In the genomic region with DNA sequence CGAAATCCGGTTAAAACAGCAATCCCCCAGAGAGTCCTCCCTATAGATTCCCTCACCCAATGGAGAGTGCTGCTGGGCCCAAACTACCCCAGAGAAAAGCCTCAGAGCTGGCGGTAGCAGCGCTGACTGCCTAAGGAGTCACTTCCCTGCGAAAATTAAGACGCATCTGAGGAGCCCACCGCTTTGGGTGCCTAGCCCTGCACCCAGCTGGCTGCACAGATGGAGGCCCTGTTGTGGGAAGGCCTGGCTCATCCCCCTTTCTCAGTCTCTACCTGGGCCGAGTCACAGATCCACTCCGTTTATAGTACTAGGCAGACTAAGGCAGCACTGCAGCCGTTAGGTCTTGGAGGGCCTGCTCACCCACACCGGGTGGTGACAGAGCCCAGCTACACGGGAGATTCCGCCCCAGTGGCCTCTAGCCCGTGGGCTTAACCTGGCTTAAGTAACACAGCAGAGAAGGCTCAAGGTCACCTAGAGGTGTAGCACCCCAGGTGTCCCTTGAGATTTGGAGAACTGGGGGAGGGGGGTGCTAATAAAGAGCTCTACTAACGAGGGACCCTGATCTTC, we compare ENCODE assay signal across 11 mouse cellular contexts. TPM values are rescaled to one million over a fixed set of nuclear protein-coding genes. Genes with fewer than 3 reads are reported as not detected.
DNase-seq lines count a peak whose midpoint lies in the region; ATAC-seq and TF ChIP-seq lines count a peak whose summit lies in the region.
"Had no signal": no experiment of that assay in that cellular context is flagged by ENCODE, and none has a peak within 500 bp of the region (broad histone marks: within the 10 kb centered on the region; RNA-seq: fewer than 3 reads in every experiment).

No protein-coding gene starts in this region.

- H3K4me1 ChIP-seq in liver, embryonic 12.5 days, result peaks cover 15% of the 10 kb centered on the region; the same call in 1 of the 2 replicates
- H3K4me1 ChIP-seq in liver, postnatal 0 days (ENCODE audit: insufficient read depth), result peaks cover 2% of the 10 kb centered on the region; the same call in 1 of the 2 replicates
- H3K4me1 ChIP-seq in forebrain, embryonic 15.5 days, result peaks cover 74% of the 10 kb centered on the region
- peaks cover 12% of the 10 kb centered on the region; the same call in 1 of the 2 replicates for H3K4me1 ChIP-seq in kidney, postnatal 0 days (replicated peaks; ENCODE audit: insufficient read depth, low read length)
- peaks cover 20% of the 10 kb centered on the region for H3K4me1 ChIP-seq in olfactory bulb, adult 2 months (ENCODE audit: control insufficient read depth, insufficient read depth, low read length)

- TF ChIP-seq EP300 in liver, postnatal 0 days (IDR thresholded peaks at IDR 0.05; ENCODE audit: low read depth), result no peak

- peak overlapping the region; percentile 68; the same call in 1 of the 2 replicates for H3K4me2 ChIP-seq in liver, embryonic 12.5 days
- no peak overlapping the region for H3K4me2 ChIP-seq in liver, postnatal 0 days (ENCODE audit: low read depth, low read length)
- peak overlapping the region; percentile 84 for H3K4me2 ChIP-seq in forebrain, embryonic 15.5 days (replicated peaks)
- H3K4me2 ChIP-seq in kidney, postnatal 0 days (ENCODE audit: low read length), result peak overlapping the region; percentile 63

- DNase-seq in liver, postnatal 0 days, result no peak
- no peak for DNase-seq in kidney, postnatal 0 days (ENCODE audit: low spot score)
- DNase-seq in right cerebral cortex, postnatal 4 days, result no peak
- DNase-seq in layer of hippocampus, adult 8-10 months (ENCODE audit: low spot score in 2 of 2), result no peak

- no peak for TF ChIP-seq CTCF in liver, postnatal 0 days (IDR thresholded peaks at IDR 0.05; ENCODE audit: low read depth)
- TF ChIP-seq CTCF in kidney, postnatal 0 days (IDR thresholded peaks at IDR 0.05; ENCODE audit: low read depth), result no peak
- no peak for TF ChIP-seq CTCF in olfactory bulb, adult 2 months (IDR thresholded peaks at IDR 0.05; ENCODE audit: insufficient read depth, low read depth, low read length)

- no peak overlapping the region for H3K27ac ChIP-seq in liver, embryonic 12.5 days
- no peak overlapping the region for H3K27ac ChIP-seq in liver, postnatal 0 days (ENCODE audit: low read depth)
- peak overlapping the region; percentile 90 for H3K27ac ChIP-seq in forebrain, embryonic 15.5 days (replicated peaks)
- peak overlapping the region; percentile 87 for H3K27ac ChIP-seq in kidney, postnatal 0 days
- H3K27ac ChIP-seq in olfactory bulb, adult 2 months (ENCODE audit: insufficient read depth, low read depth, low read length), result peak overlapping the region; percentile 45; the same call in 1 of the 2 replicates

- H3K27me3 ChIP-seq in liver, embryonic 12.5 days (replicated peaks), result peaks cover 100% of the 10 kb centered on the region
- peaks cover 97% of the 10 kb centered on the region for H3K27me3 ChIP-seq in liver, postnatal 0 days (ENCODE audit: insufficient read depth, low read length)
- peaks cover 40% of the 10 kb centered on the region for H3K27me3 ChIP-seq in forebrain, embryonic 15.5 days
- peaks cover 74% of the 10 kb centered on the region for H3K27me3 ChIP-seq in kidney, postnatal 0 days (ENCODE audit: insufficient read depth, low read length)

- H3K9ac ChIP-seq in liver, embryonic 12.5 days, result no peak overlapping the region
- H3K9ac ChIP-seq in liver, postnatal 0 days (replicated peaks), result no peak overlapping the region
- peak overlapping the region; percentile 62 for H3K9ac ChIP-seq in forebrain, embryonic 15.5 days (replicated peaks)
- H3K9ac ChIP-seq in kidney, postnatal 0 days (ENCODE audit: low read depth, low read length), result peak overlapping the region; percentile 81

- no peak for ATAC-seq in liver, embryonic 12.5 days
- no peak for ATAC-seq in liver, postnatal 0 days
- 0 out of 2 replicates have a peak, but pooled peaks have one; percentile 33 for ATAC-seq in forebrain, embryonic 15.5 days (replicated peaks)
- no peak for ATAC-seq in kidney, postnatal 0 days (replicated peaks; ENCODE audit: low FRiP score, low read depth)
- no peak for ATAC-seq in granulocyte monocyte progenitor cell, adult 5-6 weeks (replicated peaks; ENCODE audit: poor library complexity, severe bottlenecking)

- no peak for TF ChIP-seq POLR2A in olfactory bulb, adult 2 months (IDR thresholded peaks at IDR 0.05; ENCODE audit: insufficient read depth, low read depth, low read length)

- H3K4me3 ChIP-seq in liver, embryonic 12.5 days, result no peak overlapping the region
- H3K4me3 ChIP-seq in liver, postnatal 0 days (ENCODE audit: low read depth, low read length), result no peak overlapping the region
- H3K4me3 ChIP-seq in forebrain, embryonic 15.5 days, result peak overlapping the region; percentile 54
- H3K4me3 ChIP-seq in kidney, postnatal 0 days (replicated peaks; ENCODE audit: low read depth, low read length), result peak overlapping the region; percentile 74
- peak overlapping the region; percentile 36; the same call in 1 of the 2 replicates for H3K4me3 ChIP-seq in olfactory bulb, adult 2 months (ENCODE audit: insufficient read depth, low read depth, low read length)

- H3K9me3 ChIP-seq in liver, embryonic 12.5 days (replicated peaks), result no peaks in the 10 kb centered on the region
- no peaks in the 10 kb centered on the region for H3K9me3 ChIP-seq in liver, postnatal 0 days (ENCODE audit: low read length)
- no peaks in the 10 kb centered on the region for H3K9me3 ChIP-seq in forebrain, embryonic 15.5 days
- no peaks in the 10 kb centered on the region for H3K9me3 ChIP-seq in kidney, postnatal 0 days (replicated peaks; ENCODE audit: low read length)

- 10% methylated on average over 15 of the region's 15 CpGs for WGBS in liver, embryonic 12.5 days (ENCODE audit: insufficient replicate concordance)
- 27% methylated on average over 15 of the region's 15 CpGs for WGBS in liver, postnatal 0 days (ENCODE audit: insufficient replicate concordance)
- WGBS in forebrain, embryonic 15.5 days, result 9% methylated on average over 15 of the region's 15 CpGs
- WGBS in kidney, postnatal 0 days, result 5% methylated on average over 15 of the region's 15 CpGs
- 21% methylated on average over 15 of the region's 15 CpGs for WGBS in olfactory bulb, adult 2 months

- no peaks in the 10 kb centered on the region for H3K36me3 ChIP-seq in liver, embryonic 12.5 days
- H3K36me3 ChIP-seq in liver, postnatal 0 days (replicated peaks; ENCODE audit: insufficient read depth, low read length), result no peaks in the 10 kb centered on the region
- no peaks in the 10 kb centered on the region for H3K36me3 ChIP-seq in forebrain, embryonic 15.5 days
- H3K36me3 ChIP-seq in kidney, postnatal 0 days (ENCODE audit: insufficient read depth, low read length), result no peaks in the 10 kb centered on the region

RNA-seq across cellular contexts. Expression of gene Prdm16, which starts 1.7 kb away (rescaled TPM):
- polyA plus RNA-seq in liver, embryonic 12.5 days (2016; fragmentation: Nextera tagmentation; extraction: Ambion mirVana), result 2.4 and 2.7 TPM in 2 replicates
- 0.75 and 2.2 TPM in 2 replicates for polyA plus RNA-seq in liver, postnatal 0 days (2015; fragmentation: Nextera tagmentation; extraction: Ambion mirVana)
- polyA plus RNA-seq in forebrain, embryonic 15.5 days (2015; fragmentation: Nextera tagmentation; extraction: Ambion mirVana), result 32.7 and 33.5 TPM in 2 replicates
- 19.0 and 22.5 TPM in 2 replicates for polyA plus RNA-seq in kidney, postnatal 0 days (2015; fragmentation: Nextera tagmentation; extraction: Ambion mirVana)
- polyA plus RNA-seq in olfactory bulb, adult 2 months (2012; ENCODE audit: insufficient read depth, insufficient read length, low replicate concordance, missing spikeins), result not detected in 2 replicates
- total RNA-seq in granulocyte monocyte progenitor cell, adult 5-6 weeks (2014; fragmentation: Nextera tagmentation), result 2.5 and 3.7 TPM in 2 replicates
- 1.4 and 3.1 TPM in 2 replicates for total RNA-seq in granulocyte monocyte progenitor cell, adult 5-6 weeks (2017)
- total RNA-seq in layer of hippocampus, adult 8-10 months (2022), result 10 to 100 TPM in 3 of 4 experiments, 1 to 10 TPM in 1; 9.3 to 15.5 (median 13.9) TPM
- total RNA-seq: MEL had no signal

RNA-seq across cellular contexts. Expression of gene Actrt2, which starts 29.3 kb away (rescaled TPM):
- polyA plus RNA-seq in liver, embryonic 12.5 days (2016; fragmentation: Nextera tagmentation; extraction: Ambion mirVana), result not detected in 2 replicates
- polyA plus RNA-seq in liver, postnatal 0 days (2015; fragmentation: Nextera tagmentation; extraction: Ambion mirVana), result not detected in 2 replicates
- polyA plus RNA-seq in forebrain, embryonic 15.5 days (2015; fragmentation: Nextera tagmentation; extraction: Ambion mirVana), result not detected in 2 replicates
- polyA plus RNA-seq in kidney, postnatal 0 days (2015; fragmentation: Nextera tagmentation; extraction: Ambion mirVana), result not detected in 2 replicates
- polyA plus RNA-seq in olfactory bulb, adult 2 months (2012; ENCODE audit: insufficient read depth, insufficient read length, low replicate concordance, missing spikeins), result not detected in 2 replicates
- not detected in 2 replicates for total RNA-seq in granulocyte monocyte progenitor cell, adult 5-6 weeks (2014; fragmentation: Nextera tagmentation)
- total RNA-seq in granulocyte monocyte progenitor cell, adult 5-6 weeks (2017), result not detected in 2 replicates
- total RNA-seq in layer of hippocampus, adult 8-10 months (2022), result not detected
- total RNA-seq: common myeloid progenitor, adult 5-6 weeks; left cerebral cortex, postnatal 36 days; MEL had no signal

Comparison
In these comparisons a context has a peak if more than half of its experiments do, and no peak if none do; other contexts are left out.
1. H3K27ac ChIP-seq: peak in forebrain, embryonic 15.5 days (single experiment), kidney, postnatal 0 days (single experiment) and olfactory bulb, adult 2 months (single experiment); none in liver, embryonic 12.5 days (single experiment) and liver, postnatal 0 days (single experiment).
2. H3K4me3 ChIP-seq: peak in forebrain, embryonic 15.5 days (single experiment), kidney, postnatal 0 days (single experiment) and olfactory bulb, adult 2 months (single experiment); none in liver, embryonic 12.5 days (single experiment) and liver, postnatal 0 days (single experiment).
3. H3K9ac ChIP-seq: peak in forebrain, embryonic 15.5 days (single experiment) and kidney, postnatal 0 days (single experiment); none in liver, embryonic 12.5 days (single experiment) and liver, postnatal 0 days (single experiment).